Mouse (Mus musculus): ENCODE data around the gene Fam171b. TPM values are rescaled to one million over a fixed set of nuclear protein-coding genes. Genes with fewer than 3 reads are reported as not detected.

Gene Fam171b
- total RNA-seq (2015) = 0.11 and 0.14 TPM in 2 replicates
- not detected in 2 replicates for total RNA-seq (2017)

GRCm38 (mm10) chr2:83812483-83813272, at the start of gene Fam171b:
Gene Fam171b, plus strand, starts transcription at chr2:83812636.
- ATAC-seq (ENCODE audit: poor library complexity, severe bottlenecking) = peak; percentile 88

GRCm38 (mm10) chr2:83766058-83766457, 46.4 kb upstream of the Fam171b start:
- no peak for ATAC-seq (ENCODE audit: poor library complexity, severe bottlenecking)

- ATAC-seq (ENCODE audit: poor library complexity, severe bottlenecking) = peak; percentile 65
Observed at GRCm38 (mm10) chr2:83766878-83767277, 45.6 kb upstream of the Fam171b start.

GRCm38 (mm10) chr2:83768311-83769047, 44.0 kb upstream of the Fam171b start:
- no peak for ATAC-seq (ENCODE audit: poor library complexity, severe bottlenecking)

- ATAC-seq (ENCODE audit: poor library complexity, severe bottlenecking) = peak; percentile 86
Observed at GRCm38 (mm10) chr2:83771155-83771812, 41.2 kb upstream of the Fam171b start.

- ATAC-seq (ENCODE audit: poor library complexity, severe bottlenecking) = no peak
Observed at GRCm38 (mm10) chr2:83791330-83792073, 20.9 kb upstream of the Fam171b start.

- no peak for ATAC-seq (ENCODE audit: poor library complexity, severe bottlenecking)
Observed at GRCm38 (mm10) chr2:83792102-83792501, 20.3 kb upstream of the Fam171b start.

- no peak for ATAC-seq (ENCODE audit: poor library complexity, severe bottlenecking)
Observed at GRCm38 (mm10) chr2:83795766-83796165, 16.7 kb upstream of the Fam171b start.

- no peak for ATAC-seq (ENCODE audit: poor library complexity, severe bottlenecking)
Observed at GRCm38 (mm10) chr2:83797902-83798497, 14.4 kb upstream of the Fam171b start.

- no peak for ATAC-seq (ENCODE audit: poor library complexity, severe bottlenecking)
Observed at GRCm38 (mm10) chr2:83813273-83813892, 947 bp downstream of the Fam171b start.

- no peak for ATAC-seq (ENCODE audit: poor library complexity, severe bottlenecking)
Observed at GRCm38 (mm10) chr2:83814009-83814408, 1.6 kb downstream of the Fam171b start.

GRCm38 (mm10) chr2:83816147-83816546, 3.7 kb downstream of the Fam171b start:
- ATAC-seq (ENCODE audit: poor library complexity, severe bottlenecking) = no peak

- ATAC-seq (ENCODE audit: poor library complexity, severe bottlenecking) = no peak
Observed at GRCm38 (mm10) chr2:83825161-83825560, 12.7 kb downstream of the Fam171b start.

- ATAC-seq (ENCODE audit: poor library complexity, severe bottlenecking) = no peak
Observed at GRCm38 (mm10) chr2:83828895-83829539, 16.6 kb downstream of the Fam171b start.

- no peak for ATAC-seq (ENCODE audit: poor library complexity, severe bottlenecking)
Observed at GRCm38 (mm10) chr2:83832903-83833302, 20.5 kb downstream of the Fam171b start.

GRCm38 (mm10) chr2:83835313-83836070, 23.1 kb downstream of the Fam171b start:
- ATAC-seq (ENCODE audit: poor library complexity, severe bottlenecking) = no peak

GRCm38 (mm10) chr2:83848495-83848894, 36.1 kb downstream of the Fam171b start:
- no peak for ATAC-seq (ENCODE audit: poor library complexity, severe bottlenecking)

- ATAC-seq (ENCODE audit: poor library complexity, severe bottlenecking) = no peak
Observed at GRCm38 (mm10) chr2:83853423-83853822, 41.0 kb downstream of the Fam171b start.

- ATAC-seq (ENCODE audit: poor library complexity, severe bottlenecking) = 0 out of 2 replicates have a peak, but pooled peaks have one; percentile 24
Observed at GRCm38 (mm10) chr2:83856236-83856635, 43.8 kb downstream of the Fam171b start.
